Mouse (Mus musculus) neural tube, embryonic 13.5 days (tissue): ENCODE measurements around the gene Gpc4. TPM values are rescaled to one million over a fixed set of nuclear protein-coding genes. Genes with fewer than 3 reads are reported as not detected.

ENCODE experiments used
- ATAC-seq: fragments of 200-750 bp; cut with Nextera tagmentation; 2 replicates; pipeline ENCODE4 v1.8.0; 2017; ENCODE audit warnings: low read depth, mild to moderate bottlenecking, moderate TSS enrichment, moderate library complexity
- H3K27ac ChIP-seq: fragments of 300-500 bp; sonication (generic); replicated peaks from 2 replicates; pipeline ENCODE4 v1.5.1; 2015; ENCODE audit warnings: moderate library complexity, mild to moderate bottlenecking, inconsistent platforms
- H3K27me3 ChIP-seq: fragments of 300-500 bp; sonication (generic); 2 replicates; pipeline ENCODE4 v1.6.1; 2015; ENCODE audit warnings: mild to moderate bottlenecking, inconsistent platforms
- H3K36me3 ChIP-seq: fragments of 300-500 bp; sonication (generic); 2 replicates; pipeline ENCODE4 v1.6.1; 2015; ENCODE audit warnings: mild to moderate bottlenecking, inconsistent platforms
- H3K4me1 ChIP-seq: fragments of 300-500 bp; sonication (generic); replicated peaks from 2 replicates; pipeline ENCODE4 v1.6.1; 2015; ENCODE audit warnings: inconsistent platforms
- H3K4me2 ChIP-seq: fragments of 300-500 bp; sonication (generic); 2 replicates; pipeline ENCODE4 v1.6.1; 2015; ENCODE audit warnings: inconsistent platforms, mild to moderate bottlenecking, moderate library complexity
- H3K4me3 ChIP-seq: fragments of 300-500 bp; sonication (generic); 2 replicates; pipeline ENCODE4 v1.5.1; 2015; ENCODE audit warnings: mild to moderate bottlenecking, inconsistent platforms
- H3K9ac ChIP-seq: fragments of 300-500 bp; sonication (generic); 2 replicates; pipeline ENCODE4 v1.6.1; 2015; ENCODE audit warnings: moderate library complexity, mild to moderate bottlenecking, inconsistent platforms
- H3K9me3 ChIP-seq: fragments of 300-500 bp; sonication (generic); 2 replicates; pipeline ENCODE4 v1.6.1; 2016; ENCODE audit warnings: inconsistent platforms
- WGBS: fragments of 180-500 bp; shearing (Covaris S2); methylation state at CpG from one replicate; pipeline ENCODE4 v1.1.7; 2015; 5-methylcytosine and 5-hydroxymethylcytosine counted together
- polyA plus RNA-seq: library from polyadenylated mRNA; unstranded; fragments of >200 nt; fragmentation: Nextera tagmentation; extraction: Ambion mirVana; gene quantifications from 2 replicates; pipeline ENCODE4 v1.2.1, GENCODE M21; 2015

The Gpc4 gene
- polyA plus RNA-seq, 1 experiment from 2014 or later, result 14.4 TPM

- Histone ChIP-seq H3K27me3 (0 out of 2 replicates have a peak, but pooled peaks cover 3% of the 10 kb centered on the region), H3K36me3 (no peaks in the 10 kb centered on the region), H3K4me2 (no peak overlapping the region), H3K4me1 (peaks cover 4% of the 10 kb centered on the region; the same call in 1 of the 2 replicates), H3K4me3 (no peak overlapping the region), H3K9ac (no peak overlapping the region), H3K27ac (no peak overlapping the region), H3K9me3 (no peaks in the 10 kb centered on the region)
- no peak for ATAC-seq
These were observed 24.7 kb downstream of the Gpc4 start for GRCm38 (mm10) chrX:52140316-52140715.

- Histone ChIP-seq H3K9me3 (no peaks in the 10 kb centered on the region), H3K9ac (no peak overlapping the region), H3K27me3 (0 out of 2 replicates have a peak, but pooled peaks cover 3% of the 10 kb centered on the region), H3K4me3 (no peak overlapping the region), H3K4me1 (peaks cover 4% of the 10 kb centered on the region; the same call in 1 of the 2 replicates), H3K4me2 (no peak overlapping the region), H3K27ac (no peak overlapping the region), H3K36me3 (no peaks in the 10 kb centered on the region)
- WGBS, result 36% methylated on average over 2 of the region's 2 CpGs
- no peak; the same call in 1 of the 2 replicates for ATAC-seq
These were observed 26.5 kb downstream of the Gpc4 start for GRCm38 (mm10) chrX:52138461-52139075.

- Histone ChIP-seq H3K4me1 (peaks cover 4% of the 10 kb centered on the region; the same call in 1 of the 2 replicates), H3K9ac (no peak overlapping the region), H3K9me3 (no peaks in the 10 kb centered on the region), H3K4me3 (no peak overlapping the region), H3K27me3 (0 out of 2 replicates have a peak, but pooled peaks cover 3% of the 10 kb centered on the region), H3K27ac (no peak overlapping the region), H3K36me3 (no peaks in the 10 kb centered on the region), H3K4me2 (no peak overlapping the region)
- WGBS, result 30% methylated on average over 5 of the region's 5 CpGs
- ATAC-seq, result no peak
These were observed 27.0 kb downstream of the Gpc4 start for GRCm38 (mm10) chrX:52138033-52138432.

- Histone ChIP-seq H3K27ac (no peak overlapping the region), H3K27me3 (no peaks in the 10 kb centered on the region), H3K4me2 (no peak overlapping the region), H3K4me3 (no peak overlapping the region), H3K4me1 (peaks cover 4% of the 10 kb centered on the region; the same call in 1 of the 2 replicates), H3K9me3 (no peaks in the 10 kb centered on the region), H3K9ac (no peak overlapping the region), H3K36me3 (no peaks in the 10 kb centered on the region)
- WGBS, result 85% methylated on average over 5 of the region's 5 CpGs
- no peak for ATAC-seq
These were observed 28.5 kb downstream of the Gpc4 start for GRCm38 (mm10) chrX:52136525-52136924.

GRCm38 (mm10) chrX:52129604-52130003 lies 35.4 kb downstream of the Gpc4 start:
- Histone ChIP-seq H3K9me3 (no peaks in the 10 kb centered on the region), H3K9ac (no peak overlapping the region), H3K36me3 (no peaks in the 10 kb centered on the region), H3K4me2 (no peak overlapping the region), H3K4me1 (no peaks in the 10 kb centered on the region), H3K27ac (no peak overlapping the region), H3K27me3 (no peaks in the 10 kb centered on the region), H3K4me3 (no peak overlapping the region)
- ATAC-seq, result no peak
- 100% methylated on average over 1 of the region's 1 CpGs for WGBS

- Histone ChIP-seq H3K9me3 (no peaks in the 10 kb centered on the region), H3K4me3 (no peak overlapping the region), H3K4me1 (no peaks in the 10 kb centered on the region), H3K27ac (no peak overlapping the region), H3K27me3 (no peaks in the 10 kb centered on the region), H3K36me3 (no peaks in the 10 kb centered on the region), H3K4me2 (no peak overlapping the region), H3K9ac (no peak overlapping the region)
- WGBS, result 83% methylated on average over 4 of the region's 4 CpGs
- ATAC-seq, result no peak
These were observed 36.3 kb downstream of the Gpc4 start for GRCm38 (mm10) chrX:52128794-52129193.

GRCm38 (mm10) chrX:52113651-52114050 lies 51.4 kb downstream of the Gpc4 start:
- Histone ChIP-seq H3K4me2 (no peak overlapping the region), H3K4me3 (no peak overlapping the region), H3K4me1 (no peaks in the 10 kb centered on the region; the same call in 1 of the 2 replicates), H3K27me3 (no peaks in the 10 kb centered on the region), H3K27ac (no peak overlapping the region), H3K36me3 (no peaks in the 10 kb centered on the region), H3K9ac (no peak overlapping the region), H3K9me3 (no peaks in the 10 kb centered on the region)
- 91% methylated on average over 5 of the region's 5 CpGs for WGBS
- ATAC-seq, result no peak

GRCm38 (mm10) chrX:52109663-52110062 lies 55.4 kb downstream of the Gpc4 start:
- no peaks in the 10 kb centered on the region; the same call in 1 of the 2 replicates for H3K4me1 ChIP-seq
- H3K9me3 ChIP-seq, result no peaks in the 10 kb centered on the region
- no peaks in the 10 kb centered on the region for H3K27me3 ChIP-seq
- ATAC-seq, result no peak
- H3K9ac ChIP-seq, result no peak overlapping the region
- H3K4me2 ChIP-seq, result no peak overlapping the region
- H3K4me3 ChIP-seq, result no peak overlapping the region
- H3K27ac ChIP-seq, result no peak overlapping the region
- H3K36me3 ChIP-seq, result no peaks in the 10 kb centered on the region
- 31% methylated on average over 2 of the region's 2 CpGs for WGBS

GRCm38 (mm10) chrX:52108966-52109365 lies 56.1 kb downstream of the Gpc4 start:
- Histone ChIP-seq H3K36me3 (no peaks in the 10 kb centered on the region), H3K9ac (no peak overlapping the region), H3K27ac (no peak overlapping the region), H3K9me3 (no peaks in the 10 kb centered on the region), H3K4me1 (no peaks in the 10 kb centered on the region; the same call in 1 of the 2 replicates), H3K27me3 (no peaks in the 10 kb centered on the region), H3K4me2 (no peak overlapping the region), H3K4me3 (no peak overlapping the region)
- WGBS, result 64% methylated on average over 1 of the region's 1 CpGs
- no peak for ATAC-seq

- no peak overlapping the region for H3K9ac ChIP-seq
- no peaks in the 10 kb centered on the region for H3K36me3 ChIP-seq
- H3K27me3 ChIP-seq, result no peaks in the 10 kb centered on the region
- no peaks in the 10 kb centered on the region for H3K9me3 ChIP-seq
- ATAC-seq, result no peak
- no peak overlapping the region for H3K27ac ChIP-seq
- H3K4me1 ChIP-seq, result no peaks in the 10 kb centered on the region
- no peak overlapping the region for H3K4me3 ChIP-seq
- no peak overlapping the region for H3K4me2 ChIP-seq
- WGBS, result 82% methylated on average over 1 of the region's 1 CpGs
These were observed 61.3 kb downstream of the Gpc4 start for GRCm38 (mm10) chrX:52103771-52104170.

GRCm38 (mm10) chrX:52101940-52102339 lies 63.1 kb downstream of the Gpc4 start:
- ATAC-seq, result no peak
- Histone ChIP-seq H3K4me2 (no peak overlapping the region), H3K36me3 (no peaks in the 10 kb centered on the region), H3K9ac (no peak overlapping the region), H3K27me3 (no peaks in the 10 kb centered on the region), H3K4me3 (no peak overlapping the region), H3K27ac (no peak overlapping the region), H3K9me3 (no peaks in the 10 kb centered on the region), H3K4me1 (no peaks in the 10 kb centered on the region)
- 87% methylated on average over 1 of the region's 1 CpGs for WGBS

- no peak for ATAC-seq
These were observed 63.6 kb downstream of the Gpc4 start for GRCm38 (mm10) chrX:52101445-52101844.

More at GRCm38 (mm10) chrX:52101445-52101844, 63.6 kb downstream of the Gpc4 start:
- H3K9ac ChIP-seq, result no peak overlapping the region
- H3K36me3 ChIP-seq, result no peaks in the 10 kb centered on the region
- H3K27me3 ChIP-seq, result no peaks in the 10 kb centered on the region
- H3K4me1 ChIP-seq, result no peaks in the 10 kb centered on the region
- H3K9me3 ChIP-seq, result no peaks in the 10 kb centered on the region
- WGBS, result 82% methylated on average over 6 of the region's 6 CpGs
- H3K4me2 ChIP-seq, result no peak overlapping the region
- H3K4me3 ChIP-seq, result no peak overlapping the region
- no peak overlapping the region for H3K27ac ChIP-seq
